Mouse (Mus musculus): ENCODE measurements at regions not wholly inside any gene's neighbourhood (a gene's known extent, or its start where the extent isn't known, plus 50 kb on each side); places are given as distances from the start of the nearest gene placed in this dataset.

DNA sequence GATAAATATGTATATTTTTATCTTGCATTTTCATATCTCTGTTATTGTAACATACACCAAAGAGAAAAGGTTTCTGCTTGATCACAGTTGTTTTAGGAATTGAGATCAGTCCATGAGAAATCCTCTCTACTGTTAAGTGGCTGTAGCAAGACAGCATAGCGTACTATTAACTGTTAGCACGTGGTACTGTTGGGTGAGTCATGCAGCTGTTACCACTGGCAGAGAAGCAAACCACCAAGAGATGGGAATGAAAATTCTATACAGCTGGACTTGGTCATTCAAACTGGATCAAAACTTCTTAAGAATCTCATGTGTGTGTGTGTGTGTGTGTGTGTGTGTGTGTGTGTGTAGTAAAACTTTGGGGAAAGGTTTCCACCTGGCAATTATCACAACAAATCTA, 1013.5 kb downstream of the Basp1 start:
- Histone ChIP-seq H3K9ac (ENCODE audit: insufficient read depth, low read depth) (no peak overlapping the region), H3K4me1 (ENCODE audit: control insufficient read depth in 1 of 2, insufficient read depth in 2 of 2) (no peaks in the 10 kb centered on the region), H3K27ac (ENCODE audit: insufficient read depth, low read depth) (no peak overlapping the region), H3K4me3 (replicated peaks in 1 of 3; ENCODE audit: low read depth in 2 of 3, low read length in 2 of 3, poor library complexity in 1 of 3) (no peak overlapping the region), H3K36me3 (replicated peaks in 1 of 2; ENCODE audit: control insufficient read depth in 1 of 2, insufficient read depth in 1 of 2, low read length in 1 of 2) (no peaks in the 10 kb centered on the region), H3K4me2 (ENCODE audit: insufficient read depth, low read depth, poor library complexity, severe bottlenecking) (no peak overlapping the region), H3K9me3 (replicated peaks; ENCODE audit: low read length) (peaks cover 37% of the 10 kb centered on the region), H3K27me3 (replicated peaks) (no peaks in the 10 kb centered on the region), H3K79me2 (replicated peaks; ENCODE audit: control insufficient read depth, extremely low read depth, insufficient read depth, poor library complexity, severe bottlenecking) (no peaks in the 10 kb centered on the region)
- dilution Hi-C loops (cut with MboI; ENCODE audit: extremely low pct_ligation_motif_present, extremely low pct_unique_long_range_greater_than_20kb, low sequenced_read_pairs), result no loop called here
- DNase-seq (ENCODE audit: extremely low read depth), result no peak
- in situ Hi-C loops (cut with MboI; ENCODE audit: low pct_ligation_motif_present, low pct_unique_long_range_greater_than_20kb, low sequenced_read_pairs), result no loop called here
- TF ChIP-seq SMC3 (IDR thresholded peaks at IDR 0.05; ENCODE audit: low read depth, low read length), result no peak
- TF ChIP-seq SIN3A (IDR thresholded peaks at IDR 0.05; ENCODE audit: low read length), result no peak
- no peak for TF ChIP-seq ZKSCAN1 (IDR thresholded peaks at IDR 0.05; ENCODE audit: borderline replicate concordance, low read depth, low read length)
- TF ChIP-seq RAD21 (IDR thresholded peaks at IDR 0.05; ENCODE audit: low read depth, low read length), result no peak
- no peak for TF ChIP-seq POLR2AphosphoS2 (IDR thresholded peaks at IDR 0.05; ENCODE audit: low read depth, low read length)
- no peak for TF ChIP-seq RCOR1 (conservative IDR thresholded peaks at IDR 0.05; ENCODE audit: low read depth, low read length)

DNA sequence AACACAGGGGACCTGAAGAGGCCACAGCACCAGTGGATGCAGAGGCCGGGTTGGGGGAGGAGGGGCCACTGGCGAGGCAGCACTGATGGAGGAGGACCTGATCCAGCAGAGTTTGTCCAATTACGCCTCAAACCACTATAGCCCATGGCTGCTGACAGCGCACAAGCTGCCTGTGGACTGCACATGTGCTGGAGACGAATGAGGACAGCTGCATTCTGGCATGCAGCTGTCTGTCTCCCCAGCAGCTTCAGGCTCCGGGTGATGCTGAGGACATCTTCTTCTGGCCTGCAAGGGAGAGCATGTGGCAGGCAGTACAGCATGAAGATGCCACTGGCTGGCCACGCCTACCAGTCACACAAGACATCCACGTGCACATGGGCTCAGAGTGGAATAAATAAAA, 1055.2 kb downstream of the Basp1 start:
- Histone ChIP-seq H3K9ac (ENCODE audit: insufficient read depth, low read depth) (no peak overlapping the region), H3K27me3 (replicated peaks) (no peaks in the 10 kb centered on the region), H3K79me2 (replicated peaks; ENCODE audit: control insufficient read depth, extremely low read depth, insufficient read depth, poor library complexity, severe bottlenecking) (no peaks in the 10 kb centered on the region), H3K9me3 (replicated peaks; ENCODE audit: low read length) (peaks cover 45% of the 10 kb centered on the region), H3K4me3 (replicated peaks in 1 of 3; ENCODE audit: low read depth in 2 of 3, low read length in 2 of 3, poor library complexity in 1 of 3) (no peak overlapping the region), H3K27ac (ENCODE audit: insufficient read depth, low read depth) (no peak overlapping the region), H3K4me2 (ENCODE audit: insufficient read depth, low read depth, poor library complexity, severe bottlenecking) (no peak overlapping the region), H3K4me1 (ENCODE audit: control insufficient read depth in 1 of 2, insufficient read depth in 2 of 2) (no peaks in the 10 kb centered on the region), H3K36me3 (replicated peaks in 1 of 2; ENCODE audit: control insufficient read depth in 1 of 2, insufficient read depth in 1 of 2, low read length in 1 of 2) (no peaks in the 10 kb centered on the region)
- dilution Hi-C loops (cut with MboI; ENCODE audit: extremely low pct_ligation_motif_present, extremely low pct_unique_long_range_greater_than_20kb, low sequenced_read_pairs) (no loop called here), in situ Hi-C loops (cut with MboI; ENCODE audit: low pct_ligation_motif_present, low pct_unique_long_range_greater_than_20kb, low sequenced_read_pairs) (no loop called here)
- no peak for TF ChIP-seq MEF2A (IDR thresholded peaks at IDR 0.05; ENCODE audit: borderline replicate concordance, low read depth, low read length)
- no peak for TF ChIP-seq MAZ (IDR thresholded peaks at IDR 0.05; ENCODE audit: low read depth, low read length)
- TF ChIP-seq ZKSCAN1 (IDR thresholded peaks at IDR 0.05; ENCODE audit: borderline replicate concordance, low read depth, low read length), result no peak
- TF ChIP-seq RCOR1 (conservative IDR thresholded peaks at IDR 0.05; ENCODE audit: low read depth, low read length), result no peak
- TF ChIP-seq CTCF (conservative IDR thresholded peaks at IDR 0.05 in 1 of 2, IDR thresholded peaks at IDR 0.05 in 1 of 2; ENCODE audit: low read depth in 2 of 2, low read length in 2 of 2), result no peak
- TF ChIP-seq ZNF384 (IDR thresholded peaks at IDR 0.05; ENCODE audit: low read depth, low read length), result no peak
- no peak for TF ChIP-seq NELFE (IDR thresholded peaks at IDR 0.05; ENCODE audit: low read depth, low read length)
- TF ChIP-seq GABPA (IDR thresholded peaks at IDR 0.05; ENCODE audit: insufficient replicate concordance, low read depth, low read length), result no peak
- TF ChIP-seq E2F4 (IDR thresholded peaks at IDR 0.05; ENCODE audit: insufficient replicate concordance, low read depth, low read length), result no peak
- TF ChIP-seq BHLHE40 (IDR thresholded peaks at IDR 0.05; ENCODE audit: low read depth, low read length), result no peak
- no peak for TF ChIP-seq MXI1 (IDR thresholded peaks at IDR 0.05; ENCODE audit: low read depth, low read length)
- no peak for TF ChIP-seq ZMIZ1 (IDR thresholded peaks at IDR 0.05; ENCODE audit: low read depth, low read length)
- no peak for TF ChIP-seq MYC (IDR thresholded peaks at IDR 0.05; ENCODE audit: low read depth, low read length)
- no peak for TF ChIP-seq POLR2AphosphoS2 (IDR thresholded peaks at IDR 0.05; ENCODE audit: low read depth, low read length)
- TF ChIP-seq NRF1 (IDR thresholded peaks at IDR 0.05; ENCODE audit: low read depth, low read length), result no peak
- TF ChIP-seq MAFK (IDR thresholded peaks at IDR 0.05; ENCODE audit: insufficient replicate concordance, low read length), result no peak
- no peak for TF ChIP-seq HCFC1 (IDR thresholded peaks at IDR 0.05; ENCODE audit: low read depth, low read length)
- TF ChIP-seq SIN3A (IDR thresholded peaks at IDR 0.05; ENCODE audit: low read length), result no peak
- TF ChIP-seq ELF1 (IDR thresholded peaks at IDR 0.05; ENCODE audit: low read depth, low read length), result no peak
- no peak for TF ChIP-seq USF1 (IDR thresholded peaks at IDR 0.05; ENCODE audit: low read depth, low read length)
- no peak for DNase-seq (ENCODE audit: extremely low read depth)

All from CH12.LX (cell line).